Mouse (Mus musculus) layer of hippocampus, postnatal 10 days (tissue): ENCODE data around the gene Rap1b. TPM values are rescaled to one million over a fixed set of nuclear protein-coding genes. Genes with fewer than 3 reads are reported as not detected.

ENCODE experiments used
- DNase-seq, 2 experiments: peaks; one replicate each; pipeline ENCODE4 v3.0.0; 2021; ENCODE audit warnings: low spot score in 2 of 2
- total RNA-seq, 2 experiments: library from RNA; stranded (reverse); gene quantifications; 2 replicates each; pipeline ENCODE4 v1.2.3; 2021

Rap1b gene
- total RNA-seq, 2 experiments from 2014 or later, result 97.5 to 99.8 TPM

DNA sequence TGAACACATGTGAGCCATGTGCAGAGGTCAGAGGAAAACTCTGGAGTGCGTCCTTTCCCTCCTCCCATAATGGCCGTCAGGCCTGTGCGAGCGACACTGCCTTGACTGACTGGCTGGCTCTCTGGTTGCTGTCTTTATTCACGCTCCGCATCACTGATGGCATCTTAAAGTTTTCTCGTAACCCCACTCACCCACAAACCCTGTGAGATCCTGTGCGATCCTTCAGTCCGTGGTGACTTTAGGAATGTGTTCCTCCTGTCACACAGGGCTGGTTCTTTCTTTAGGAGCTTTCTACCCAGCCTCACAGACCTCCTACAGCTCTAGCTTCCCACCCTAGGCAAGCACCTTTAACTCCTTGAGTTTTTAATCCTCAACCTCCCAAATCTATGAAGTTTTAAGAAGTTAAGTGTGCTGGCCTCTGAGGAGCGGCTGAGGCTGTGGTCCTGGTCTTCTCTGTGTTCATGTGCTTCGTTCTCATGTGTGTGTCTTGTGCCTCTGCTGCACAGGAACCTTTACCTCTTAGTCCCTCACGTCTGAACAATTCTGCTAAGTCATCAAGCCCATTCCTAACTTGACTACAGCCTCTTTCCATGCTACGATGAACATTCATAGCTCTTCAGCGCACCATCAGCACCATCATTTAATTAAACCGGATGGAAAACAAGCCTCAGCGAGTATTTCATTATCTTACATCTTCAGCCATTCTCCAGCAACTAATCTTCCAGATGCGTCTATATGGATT, 73.3 kb downstream of the Rap1b start:
- DNase-seq, result no peak

DNA sequence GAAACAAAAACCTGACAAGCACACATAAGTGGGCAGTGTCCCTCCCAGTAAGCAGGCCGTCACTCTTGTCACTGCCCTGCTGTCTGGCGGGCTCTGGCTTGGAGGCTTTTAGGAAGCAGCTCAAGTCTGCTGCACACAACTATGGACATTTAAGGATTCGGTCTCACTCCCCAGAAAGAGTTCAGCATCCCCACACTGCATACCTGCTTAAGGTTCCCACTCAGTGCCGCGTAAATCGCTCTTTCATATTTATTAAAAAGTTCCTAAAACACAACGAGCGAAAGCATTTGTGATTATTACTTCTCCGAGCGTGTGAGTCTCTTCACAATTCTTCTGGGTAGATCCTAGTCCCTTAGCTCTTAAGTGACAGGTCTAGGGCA, 74.7 kb downstream of the Rap1b start:
- no peak for DNase-seq

DNA sequence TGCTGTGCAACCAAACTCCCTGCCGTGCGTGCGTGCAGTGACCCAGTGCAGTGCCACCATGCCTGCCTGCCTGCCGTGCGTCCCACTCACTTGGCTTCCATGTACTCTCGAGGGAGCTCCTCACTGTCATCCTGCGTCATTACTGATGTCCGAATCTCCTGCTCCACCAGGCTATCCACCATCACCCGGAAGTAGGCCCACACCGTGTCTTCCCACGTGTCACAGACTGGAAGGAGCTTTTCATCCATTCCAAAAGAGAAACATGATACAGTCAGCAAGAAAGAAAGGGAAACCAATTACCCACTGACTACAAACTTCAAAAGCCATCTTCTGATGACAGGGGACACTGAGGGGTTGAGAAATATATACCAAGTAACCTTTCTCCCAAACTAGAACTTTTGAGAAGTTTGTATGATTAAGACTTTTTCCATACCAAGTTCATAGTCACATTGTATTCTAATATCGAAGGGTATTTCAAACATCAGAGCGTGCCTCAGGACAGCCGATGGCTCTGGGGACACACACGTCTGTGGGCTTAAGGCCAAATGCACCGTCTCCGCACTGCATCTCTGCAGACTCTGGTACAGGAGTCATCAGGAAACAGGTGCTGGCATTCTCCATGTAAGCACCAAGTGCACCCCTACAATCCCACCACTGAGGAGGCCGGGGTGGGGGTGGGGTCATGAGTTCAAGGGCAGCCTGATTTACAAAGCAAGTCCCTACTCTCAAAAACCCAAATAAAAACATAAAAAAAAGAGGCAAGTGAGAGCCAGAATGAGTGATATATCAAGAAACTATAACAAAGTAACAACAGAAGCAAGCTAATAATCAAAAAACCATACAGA, 75.3 kb downstream of the Rap1b start:
- no peak for DNase-seq

DNA sequence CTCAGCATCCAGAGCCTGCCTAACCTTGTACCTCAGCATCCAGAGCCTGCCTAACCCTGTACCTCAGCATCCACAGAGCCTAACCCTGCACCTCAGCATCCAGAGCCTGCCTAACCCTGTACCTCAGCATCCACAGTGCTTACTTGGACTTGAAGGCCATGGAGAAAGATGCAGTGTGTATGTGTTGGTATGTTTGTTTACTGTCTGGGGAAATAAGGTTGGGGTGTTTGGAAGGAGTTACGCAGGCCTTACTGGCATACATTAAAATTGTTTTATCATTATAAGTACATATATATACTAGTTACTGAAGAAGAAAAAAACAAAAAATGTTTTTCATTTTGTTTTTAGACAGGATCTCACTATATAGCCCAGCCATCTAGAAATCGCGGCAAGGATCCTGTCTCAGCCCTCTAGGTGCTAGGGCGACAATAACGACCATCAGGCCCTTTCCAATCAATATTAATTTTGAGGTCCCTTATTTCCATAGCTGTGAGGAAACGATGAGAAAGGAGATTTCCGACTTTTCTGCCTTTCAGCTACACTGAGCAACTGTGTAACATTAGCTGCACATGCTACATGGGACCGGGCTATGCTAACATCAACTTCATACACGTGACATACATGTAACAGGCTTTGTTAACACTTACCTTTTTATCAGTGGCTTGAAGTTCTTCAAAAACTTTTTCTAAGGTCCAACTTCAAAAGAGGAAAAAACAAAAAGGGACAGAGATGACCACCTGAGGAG, 76.1 kb downstream of the Rap1b start:
- DNase-seq, result no peak

DNA sequence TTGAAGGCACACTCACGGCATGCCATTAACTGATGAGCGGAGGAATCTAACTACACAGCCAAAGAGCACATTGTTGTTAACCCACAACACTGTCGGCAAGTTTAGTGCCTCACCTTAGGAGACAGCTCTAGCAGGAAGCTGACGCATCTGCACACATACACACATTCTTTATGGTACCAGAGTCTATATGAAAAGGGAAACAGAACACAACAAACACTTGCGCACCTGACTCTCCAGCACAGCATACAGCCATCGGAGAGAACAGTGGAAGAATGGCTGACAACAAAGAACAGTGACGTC, 77.7 kb downstream of the Rap1b start:
- DNase-seq, result no peak

DNA sequence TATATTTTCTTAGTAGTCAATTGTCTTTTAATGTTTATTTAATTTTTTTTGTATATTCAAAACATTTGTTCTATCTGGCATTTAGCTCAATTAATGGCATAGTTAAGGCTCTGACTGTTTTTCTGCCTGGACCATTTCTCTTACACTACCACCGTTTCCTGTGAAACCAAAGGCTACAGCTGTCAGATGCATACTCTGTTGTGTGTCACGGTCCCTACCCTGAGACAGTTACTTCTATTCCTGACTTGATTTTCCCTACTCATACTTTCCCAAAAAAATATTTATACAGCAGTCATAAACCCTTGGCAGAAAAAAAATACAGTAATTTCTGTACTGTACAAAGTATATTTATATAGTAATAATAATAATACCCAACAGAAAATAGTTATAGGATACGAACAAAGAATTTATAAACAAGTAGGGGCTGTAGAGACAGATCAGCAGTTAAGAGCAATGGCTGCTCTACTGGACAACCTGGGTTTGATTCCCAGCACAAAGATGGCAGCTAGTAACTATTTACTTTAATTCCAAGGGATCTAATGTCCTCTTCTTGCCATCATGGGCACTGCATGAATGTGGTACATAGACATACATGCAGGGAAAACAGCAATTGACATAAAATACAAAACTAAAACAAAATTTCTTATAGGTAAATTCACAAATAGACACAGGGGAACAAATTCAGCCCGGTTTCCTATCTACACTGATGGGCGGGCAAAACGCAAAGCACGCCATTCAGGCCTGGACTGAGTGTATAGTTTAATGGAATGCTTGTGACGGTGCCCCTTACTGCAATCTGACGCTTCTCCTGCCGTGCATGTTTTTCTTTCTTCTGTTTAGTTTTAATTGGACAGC, 78.3 kb downstream of the Rap1b start:
- DNase-seq, result no peak

DNA sequence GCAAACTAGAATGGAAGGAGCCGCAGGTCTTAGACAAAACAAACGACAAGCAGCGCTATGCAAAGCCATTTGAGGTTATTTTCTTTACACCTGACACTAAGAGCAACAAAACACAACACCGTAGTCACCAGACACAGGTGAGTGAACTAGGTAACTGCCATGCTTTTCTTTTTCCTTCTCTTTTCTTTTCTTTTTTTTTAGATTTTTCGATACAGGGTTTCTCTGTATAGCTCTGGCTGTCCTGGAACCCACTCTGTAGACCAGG, 79.0 kb downstream of the Rap1b start:
- DNase-seq, result no peak

DNA sequence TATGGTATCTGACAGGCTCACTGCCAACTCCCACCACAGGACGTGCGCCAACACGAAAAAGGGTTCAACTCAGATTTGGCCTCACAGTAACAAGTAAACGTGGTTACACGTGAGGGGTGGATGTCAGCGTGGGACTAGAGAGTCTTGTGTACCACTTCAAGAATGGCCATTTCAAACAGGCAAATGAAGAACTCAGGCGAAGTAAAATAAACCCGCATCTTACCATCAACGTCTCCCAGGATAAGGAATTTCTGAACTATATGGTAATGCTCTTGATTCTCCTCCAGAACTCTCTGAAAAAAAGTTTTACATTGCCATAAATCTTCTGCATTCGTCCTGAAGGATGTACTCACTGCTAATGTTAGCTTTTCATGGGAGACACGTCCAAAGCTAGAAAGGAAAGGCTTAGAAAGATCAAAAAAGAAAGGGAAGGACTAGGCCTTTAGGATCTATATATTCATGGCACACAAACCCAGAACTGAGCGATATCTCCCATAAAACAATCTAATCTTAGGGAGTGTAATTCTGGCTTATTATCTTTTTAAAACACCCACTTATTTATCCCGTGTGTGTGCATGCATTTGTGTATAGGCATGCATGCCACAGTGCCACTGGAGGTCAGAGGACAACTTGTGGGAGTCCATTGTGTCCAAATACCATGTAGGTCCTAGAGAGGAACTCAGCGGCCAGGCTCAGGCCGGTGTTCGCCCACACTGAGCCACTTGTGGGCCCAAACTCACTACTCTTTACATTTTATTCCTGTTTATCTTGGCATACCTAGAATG, 79.5 kb downstream of the Rap1b start:
- DNase-seq, result no peak

DNA sequence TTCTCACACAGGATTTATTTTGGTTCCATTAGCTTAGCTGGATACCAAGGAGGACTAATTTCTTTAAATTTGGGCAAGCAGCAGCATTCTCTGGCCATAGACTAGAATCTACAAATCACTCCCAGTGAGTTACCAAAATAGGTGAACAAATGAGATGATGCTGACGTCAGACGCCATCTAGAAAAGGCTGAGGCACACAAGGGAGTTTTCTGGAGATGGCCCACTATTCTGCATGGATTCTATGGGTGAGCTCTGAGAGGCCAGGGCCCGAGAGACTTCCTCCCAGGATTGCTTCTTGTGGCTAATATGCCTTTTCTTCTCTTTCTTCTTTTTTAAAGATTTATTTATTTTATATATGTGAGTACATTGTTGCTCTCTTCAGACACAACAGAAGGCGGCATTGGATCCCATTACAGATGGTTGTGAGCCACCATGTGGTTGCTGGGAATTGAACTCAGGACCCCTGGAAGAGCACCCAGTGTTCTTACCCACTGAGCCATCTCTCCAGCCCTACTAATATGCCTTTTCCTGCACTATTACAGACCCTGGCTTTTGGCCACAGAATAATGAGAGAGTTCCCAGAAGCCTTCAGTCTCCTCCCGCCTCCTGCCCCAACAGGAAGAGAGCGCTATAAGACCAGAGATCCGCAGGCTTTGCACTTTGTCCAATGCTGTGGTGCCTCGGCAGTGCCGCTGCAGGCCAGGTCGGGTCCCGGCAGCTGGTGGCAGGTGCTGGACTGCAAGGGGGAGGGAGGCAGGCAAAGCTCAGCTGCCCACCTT, 80.5 kb downstream of the Rap1b start:
- no peak for DNase-seq

DNA sequence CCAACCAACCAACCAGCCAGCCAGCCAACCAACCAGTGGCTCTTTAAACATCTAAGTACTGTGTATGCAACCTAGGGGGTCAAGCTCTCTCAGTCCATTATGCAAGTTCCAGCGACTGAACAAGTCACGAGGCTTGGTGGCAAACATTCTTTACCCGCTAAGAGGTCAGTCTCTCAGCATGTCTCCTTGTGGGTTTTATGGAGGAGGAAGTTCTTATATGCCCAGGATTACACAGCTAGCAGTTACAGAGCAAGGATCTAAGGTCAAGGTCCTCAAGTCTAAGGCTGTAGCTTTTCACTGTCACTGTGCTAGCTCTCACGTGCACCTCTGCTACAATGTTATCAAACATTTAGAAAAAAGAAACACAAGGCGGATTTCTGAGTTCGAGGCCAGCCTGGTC, 81.2 kb downstream of the Rap1b start:
- DNase-seq, result no peak

Other genes starting within 250 kb of the Rap1b start
- 1 to 10 TPM; 5.8 to 6.4 TPM for gene Cpm, start 216.5 kb downstream of the Rap1b start, total RNA-seq
- 10 to 100 TPM; 51.5 to 57.3 TPM for gene Mdm2, start 135.3 kb downstream of the Rap1b start, total RNA-seq
- gene Slc35e3, start 99.7 kb downstream of the Rap1b start, total RNA-seq, result 10 to 100 TPM; 31.1 to 34.6 TPM
- 10 to 100 TPM; 17.3 to 20.7 TPM for gene Nup107, start 53.3 kb downstream of the Rap1b start, total RNA-seq